Mouse (Mus musculus) cortical plate, adult 2 months (tissue): ENCODE results near the gene Enah. TPM values are rescaled to one million over a fixed set of nuclear protein-coding genes. Genes with fewer than 3 reads are reported as not detected.

Experiments
- H3K27ac ChIP-seq: fragments of 200-500 bp; 2 replicates; pipeline ENCODE4 v1.5.1; 2012; ENCODE audit warnings: low read length, control low read depth, inconsistent platforms; ENCODE audit not compliant: insufficient read depth
- H3K4me1 ChIP-seq: fragments of 200-500 bp; 2 replicates; pipeline ENCODE4 v1.6.1; 2011; ENCODE audit warnings: low read length; ENCODE audit not compliant: control insufficient read depth, insufficient read depth
- H3K4me3 ChIP-seq: fragments of 200-500 bp; 2 replicates; pipeline ENCODE4 v1.5.1; 2011; ENCODE audit warnings: mild to moderate bottlenecking, low read length, control low read depth; ENCODE audit not compliant: insufficient read depth
- CTCF ChIP-seq: fragments of 200-500 bp; IDR thresholded peaks from 2 replicates; pipeline ENCODE4 v1.5.1; 2011; ENCODE audit warnings: mild to moderate bottlenecking, control low read depth, low read length; ENCODE audit not compliant: insufficient read depth; ENCODE audit errors: extremely low read depth
- POLR2A ChIP-seq: fragments of 200-500 bp; IDR thresholded peaks from 2 replicates; pipeline ENCODE4 v1.6.1; 2011; ENCODE audit warnings: mild to moderate bottlenecking, low read length, control low read depth; ENCODE audit not compliant: insufficient read depth; ENCODE audit errors: extremely low read depth
- polyA plus RNA-seq: library from polyadenylated mRNA; depleted of rRNA; stranded (reverse); fragments of >200 nt; gene quantifications from 2 replicates; pipeline ENCODE4 v1.2.3, GENCODE M21; 2012

The Enah gene
- polyA plus RNA-seq, 1 experiment: 52.6 TPM

GRCm38 (mm10) chr1:181974897-181975296 is 44.9 kb downstream of the Enah start:
- no peak for TF ChIP-seq POLR2A
- no peak for TF ChIP-seq CTCF
- Histone ChIP-seq H3K27ac (no peak overlapping the region), H3K4me3 (no peak overlapping the region), H3K4me1 (peaks cover 6% of the 10 kb centered on the region)

- no peaks in the 10 kb centered on the region; the same call in 1 of the 2 replicates for H3K4me1 ChIP-seq
- no peak for TF ChIP-seq CTCF
- no peak for TF ChIP-seq POLR2A
- no peak overlapping the region for H3K4me3 ChIP-seq
- no peak overlapping the region for H3K27ac ChIP-seq
Observed at GRCm38 (mm10) chr1:181965277-181965676, 54.5 kb downstream of the Enah start.

- H3K27ac ChIP-seq: no peak overlapping the region
- no peak for TF ChIP-seq CTCF
- no peak for TF ChIP-seq POLR2A
- H3K4me3 ChIP-seq: no peak overlapping the region
- H3K4me1 ChIP-seq: no peaks in the 10 kb centered on the region; the same call in 1 of the 2 replicates
Observed at GRCm38 (mm10) chr1:181963827-181964226, 56.0 kb downstream of the Enah start.

- H3K4me1 ChIP-seq: no peaks in the 10 kb centered on the region; the same call in 1 of the 2 replicates
- no peak overlapping the region for H3K27ac ChIP-seq
- H3K4me3 ChIP-seq: no peak overlapping the region
- TF ChIP-seq POLR2A: no peak
- TF ChIP-seq CTCF: no peak
Observed at GRCm38 (mm10) chr1:181963351-181963750, 56.4 kb downstream of the Enah start.

- Histone ChIP-seq H3K4me1 (no peaks in the 10 kb centered on the region; the same call in 1 of the 2 replicates), H3K27ac (no peak overlapping the region), H3K4me3 (no peak overlapping the region)
- no peak for TF ChIP-seq POLR2A
- TF ChIP-seq CTCF: no peak
Observed at GRCm38 (mm10) chr1:181960383-181960782, 59.4 kb downstream of the Enah start.

- TF ChIP-seq POLR2A: no peak
- no peak for TF ChIP-seq CTCF
Observed at GRCm38 (mm10) chr1:181958392-181958791, 61.4 kb downstream of the Enah start.

GRCm38 (mm10) chr1:181957736-181958135 is 62.1 kb downstream of the Enah start:
- no peaks in the 10 kb centered on the region; the same call in 1 of the 2 replicates for H3K4me1 ChIP-seq
- no peak overlapping the region for H3K4me3 ChIP-seq
- TF ChIP-seq POLR2A: no peak
- no peak for TF ChIP-seq CTCF
- no peak overlapping the region for H3K27ac ChIP-seq

More at GRCm38 (mm10) chr1:181958392-181958791, 61.4 kb downstream of the Enah start:
- H3K4me3 ChIP-seq: no peak overlapping the region
- H3K4me1 ChIP-seq: no peaks in the 10 kb centered on the region; the same call in 1 of the 2 replicates
- H3K27ac ChIP-seq: no peak overlapping the region

- no peak for TF ChIP-seq CTCF
- no peak for TF ChIP-seq POLR2A
- Histone ChIP-seq H3K4me1 (no peaks in the 10 kb centered on the region; the same call in 1 of the 2 replicates), H3K4me3 (no peak overlapping the region), H3K27ac (no peak overlapping the region)
Observed at GRCm38 (mm10) chr1:181953547-181953946, 66.2 kb downstream of the Enah start.

GRCm38 (mm10) chr1:181951266-181951665 is 68.5 kb downstream of the Enah start:
- no peak overlapping the region for H3K27ac ChIP-seq
- no peak overlapping the region for H3K4me3 ChIP-seq
- no peak for TF ChIP-seq POLR2A
- TF ChIP-seq CTCF: no peak
- no peaks in the 10 kb centered on the region; the same call in 1 of the 2 replicates for H3K4me1 ChIP-seq

GRCm38 (mm10) chr1:181950721-181951120 is 69.1 kb downstream of the Enah start:
- H3K4me3 ChIP-seq: no peak overlapping the region
- TF ChIP-seq POLR2A: no peak
- TF ChIP-seq CTCF: no peak
- H3K4me1 ChIP-seq: no peaks in the 10 kb centered on the region; the same call in 1 of the 2 replicates
- no peak overlapping the region for H3K27ac ChIP-seq

- Histone ChIP-seq H3K27ac (no peak overlapping the region), H3K4me1 (no peaks in the 10 kb centered on the region; the same call in 1 of the 2 replicates)
- TF ChIP-seq CTCF: no peak
- no peak for TF ChIP-seq POLR2A
Observed at GRCm38 (mm10) chr1:181948191-181948590, 71.6 kb downstream of the Enah start.

More at GRCm38 (mm10) chr1:181948191-181948590, 71.6 kb downstream of the Enah start:
- H3K4me3 ChIP-seq: no peak overlapping the region
